Mouse (Mus musculus) erythroblast, adult 5-6 weeks (primary cell): Measurements from ENCODE around the gene Far1. TPM values are rescaled to one million over a fixed set of nuclear protein-coding genes. Genes with fewer than 3 reads are reported as not detected.

Experiments used
- ATAC-seq: replicated peaks from 2 replicates; pipeline ENCODE4 v1.8.0; 2016; ENCODE audit warnings: moderate number of reproducible peaks, mild to moderate bottlenecking, moderate TSS enrichment, inconsistent platforms; ENCODE audit not compliant: poor library complexity, low FRiP score, severe bottlenecking
- total RNA-seq, 2 experiments: library from RNA; stranded (forward) in 1 of 2; stranded (reverse) in 1 of 2; fragments of 150-400 nt in 1 of 2; fragments of 200-764, 138-1000 nt in 1 of 2; gene quantifications; 2 replicates each; pipeline versions ENCODE4 v1.2.3 to v1.2.4; 2015 to 2017; ENCODE audit warnings: low replicate concordance in 2 of 2

Gene Far1
- total RNA-seq, 2 experiments from 2014 or later = 41.9 to 48.3 TPM

DNA sequence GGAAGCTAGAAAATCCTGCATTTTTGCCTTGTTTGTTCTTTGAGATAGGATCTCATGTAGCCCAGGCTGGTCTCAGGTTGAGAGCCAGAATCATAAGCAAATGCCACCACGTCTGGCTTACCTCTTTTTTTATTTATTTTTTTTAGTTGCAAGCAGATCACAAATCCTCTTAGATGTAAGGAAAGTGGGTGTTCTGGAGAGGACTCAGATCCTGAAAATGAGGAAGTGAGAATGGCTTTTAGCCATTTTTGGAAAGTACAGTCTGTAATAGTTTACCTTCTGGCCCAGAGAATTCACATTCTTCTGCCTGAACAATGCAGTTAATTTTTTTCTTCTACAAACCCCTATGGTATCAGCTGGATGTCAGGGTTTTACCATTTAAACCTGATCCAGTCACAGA, 42.5 kb downstream of the Far1 start:
- ATAC-seq = no peak

DNA sequence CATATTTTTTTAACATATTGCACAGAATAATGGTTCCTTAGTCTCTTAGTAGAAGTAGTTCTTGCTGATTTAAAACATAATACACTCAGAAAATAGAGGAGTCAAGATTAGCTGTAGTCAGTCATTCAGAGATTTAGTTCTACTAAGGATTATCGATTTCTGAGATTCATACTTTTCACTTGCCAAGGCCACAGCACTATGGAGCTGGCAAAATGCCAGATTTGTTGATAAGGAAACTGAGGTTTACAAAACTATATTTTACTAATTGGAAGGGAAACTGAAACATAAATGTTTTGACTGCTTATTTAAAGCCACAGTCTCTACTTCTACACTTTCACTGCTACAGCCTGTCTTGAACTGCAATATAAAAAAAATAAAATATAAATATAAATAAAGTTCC, 53.3 kb downstream of the Far1 start:
- ATAC-seq = no peak

DNA sequence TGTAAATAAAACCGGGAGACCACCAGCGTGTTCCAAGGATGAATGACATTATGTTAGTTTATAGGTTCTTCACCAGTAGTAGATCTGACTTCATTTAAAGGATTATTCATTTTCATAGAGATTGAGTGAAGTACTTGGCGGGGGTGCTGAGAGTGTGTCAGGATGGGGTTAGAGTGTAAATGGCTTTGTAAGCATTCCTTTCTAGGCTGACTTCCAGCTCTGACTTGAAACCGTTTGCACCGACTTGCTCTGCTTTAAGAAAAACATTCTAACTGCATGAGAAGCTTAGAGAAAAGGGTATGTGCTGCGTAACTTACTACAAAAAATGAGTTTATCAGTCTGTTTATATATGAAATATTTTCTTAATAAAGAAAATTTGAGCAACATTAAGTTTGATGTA, 57.5 kb downstream of the Far1 start:
- ATAC-seq = no peak

DNA sequence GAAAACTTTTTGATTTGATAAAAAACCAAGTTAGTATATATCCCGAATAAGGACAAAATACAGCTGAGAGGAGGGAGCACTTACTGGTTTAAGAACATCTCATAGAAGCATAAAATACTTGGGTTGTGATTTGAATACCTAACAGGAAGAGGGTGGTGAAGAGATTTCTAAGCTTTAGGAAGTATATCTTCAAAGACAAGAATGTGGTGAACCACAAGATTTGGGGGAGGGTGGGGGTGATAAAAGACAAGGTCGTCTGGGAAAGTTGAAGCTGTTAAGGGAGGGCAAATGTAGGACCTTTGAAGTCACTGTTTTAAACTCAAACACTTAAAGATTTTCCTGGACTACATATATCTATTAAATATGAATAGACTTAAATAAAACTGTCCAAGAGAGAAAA, 59.1 kb downstream of the Far1 start:
- no peak for ATAC-seq

DNA sequence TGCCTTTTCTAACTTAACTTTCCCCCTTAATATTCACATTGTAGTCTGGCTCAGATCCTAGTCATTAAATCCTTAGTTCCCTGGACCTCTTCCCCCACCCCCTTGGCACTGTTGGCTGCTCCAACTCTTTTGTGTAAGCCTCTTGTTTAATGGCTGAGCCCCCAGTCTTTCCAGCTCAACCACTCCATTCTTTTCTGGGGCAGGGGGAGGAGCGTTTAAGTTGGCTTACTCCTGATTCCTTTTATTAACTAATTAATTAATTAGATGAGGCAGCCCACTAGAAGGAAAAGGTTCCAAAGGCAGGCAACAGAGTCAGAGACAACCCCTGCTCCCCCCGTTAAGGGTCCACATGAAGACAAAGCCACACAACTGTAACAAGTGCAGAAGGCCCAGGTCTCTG, 68.5 kb downstream of the Far1 start:
- no peak for ATAC-seq

DNA sequence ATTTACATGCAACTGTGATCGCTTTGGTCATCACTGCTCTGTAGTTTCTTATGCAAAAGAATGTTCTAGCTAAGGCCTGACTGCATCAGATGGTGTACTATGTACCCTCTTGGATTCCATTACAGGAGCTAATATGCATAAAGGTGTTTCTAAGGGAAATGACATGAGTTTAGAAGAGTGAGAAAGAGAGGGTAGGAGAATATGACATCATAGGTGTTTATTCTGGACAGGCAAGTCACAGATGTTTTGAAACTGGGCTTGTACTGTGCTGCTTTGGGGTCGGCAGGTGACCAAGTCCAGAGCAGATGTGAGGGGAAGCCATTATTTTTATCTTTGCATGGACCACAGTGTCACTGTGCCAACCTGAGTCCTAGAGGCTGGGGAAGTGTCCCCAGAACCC, 75.6 kb downstream of the Far1 start:
- ATAC-seq = no peak

DNA sequence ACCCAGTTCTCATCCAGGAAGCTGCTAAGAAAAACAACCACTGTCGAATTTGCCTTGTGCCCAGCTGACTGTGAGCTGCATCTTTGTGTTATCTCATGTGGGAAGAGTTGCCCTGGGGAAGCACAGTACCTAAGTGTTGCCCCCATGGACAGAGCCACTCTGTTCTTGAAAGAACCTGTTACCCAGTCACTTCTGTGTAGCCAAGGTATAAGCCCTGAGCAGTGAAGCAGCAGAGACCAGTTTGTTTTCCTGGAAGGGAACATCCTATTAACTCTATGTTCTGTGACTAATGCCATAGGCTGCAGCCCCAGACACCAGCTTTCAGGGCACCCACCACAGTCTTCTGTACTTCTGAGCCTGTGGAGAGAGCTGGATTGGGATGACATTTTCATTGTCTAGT, 76.7 kb downstream of the Far1 start:
- no peak for ATAC-seq

DNA sequence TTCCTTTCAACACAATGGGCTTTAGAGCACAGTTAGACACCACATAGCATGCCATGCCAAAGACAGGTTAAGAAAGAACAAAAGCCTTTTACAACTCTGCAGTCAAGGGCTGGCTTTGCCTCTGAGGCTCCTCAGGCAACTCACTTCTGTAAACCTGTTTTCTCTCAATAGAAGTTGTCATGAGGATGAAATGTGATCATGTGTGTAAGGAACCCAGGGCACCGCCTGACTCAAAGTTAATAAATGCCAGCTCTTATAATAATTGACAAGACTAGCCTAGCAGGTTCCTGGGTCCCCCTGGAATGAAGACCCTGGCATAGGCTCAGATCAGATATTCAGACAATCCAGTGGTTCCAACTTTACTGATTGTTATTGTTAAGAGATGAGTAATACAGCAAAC, 77.5 kb downstream of the Far1 start:
- ATAC-seq = no peak

DNA sequence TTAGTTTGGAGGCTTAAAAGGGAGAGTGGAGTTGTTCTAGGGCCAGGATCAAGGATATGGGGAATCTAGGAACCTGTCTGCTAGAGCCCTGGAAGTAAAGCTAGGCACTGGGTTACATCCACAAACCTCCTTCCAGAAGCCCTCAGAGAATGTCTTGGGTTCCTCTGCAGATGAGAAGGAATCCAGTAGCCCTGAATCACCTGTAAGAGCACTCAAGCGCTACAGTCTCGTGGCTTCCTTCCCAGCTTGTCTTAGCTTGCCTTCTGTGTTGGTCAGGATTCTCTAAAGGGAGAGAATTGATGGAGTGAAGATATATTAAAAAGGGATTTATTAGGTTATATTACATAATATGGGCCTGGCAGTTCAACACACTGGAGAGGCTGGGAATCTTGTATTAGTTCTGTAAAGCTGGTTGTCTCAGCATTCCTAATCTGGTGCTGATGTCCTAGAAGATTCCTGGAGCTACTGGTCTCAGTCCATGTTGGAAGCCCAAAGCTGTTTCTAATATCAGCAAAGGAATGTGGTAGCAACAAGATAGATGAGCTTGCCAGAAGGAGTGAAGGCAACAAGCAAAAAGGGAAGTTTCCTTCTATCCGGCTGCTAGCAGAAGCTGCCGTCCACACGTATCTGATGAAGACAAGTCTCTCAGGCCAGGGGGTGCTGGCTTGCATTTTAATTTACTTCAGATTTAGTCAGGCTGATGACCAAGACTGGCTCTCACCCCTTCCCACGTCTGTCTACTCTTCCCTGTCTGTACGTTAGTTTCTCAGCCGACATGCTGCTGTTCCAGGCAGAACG, 78.1 kb downstream of the Far1 start:
- no peak for ATAC-seq

DNA sequence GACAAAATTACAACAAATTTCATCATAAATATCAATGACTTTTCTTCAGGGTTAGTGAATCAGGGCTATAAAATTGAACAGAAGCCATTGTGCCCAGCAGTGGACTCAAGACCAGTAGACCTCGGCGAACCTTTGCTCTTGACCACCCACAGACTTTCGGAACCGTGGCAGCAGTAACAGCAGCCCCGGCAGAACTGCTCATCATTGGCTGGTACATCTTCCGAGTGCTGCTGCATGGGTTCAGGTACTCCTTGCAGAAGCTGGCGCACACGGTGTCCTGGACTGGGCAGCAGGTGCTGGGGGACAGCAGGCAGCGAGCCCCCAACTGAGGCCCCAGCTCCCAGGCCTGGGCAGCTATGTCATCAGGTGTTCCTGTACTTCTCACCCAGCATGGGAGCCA, 79.1 kb downstream of the Far1 start:
- no peak for ATAC-seq

DNA sequence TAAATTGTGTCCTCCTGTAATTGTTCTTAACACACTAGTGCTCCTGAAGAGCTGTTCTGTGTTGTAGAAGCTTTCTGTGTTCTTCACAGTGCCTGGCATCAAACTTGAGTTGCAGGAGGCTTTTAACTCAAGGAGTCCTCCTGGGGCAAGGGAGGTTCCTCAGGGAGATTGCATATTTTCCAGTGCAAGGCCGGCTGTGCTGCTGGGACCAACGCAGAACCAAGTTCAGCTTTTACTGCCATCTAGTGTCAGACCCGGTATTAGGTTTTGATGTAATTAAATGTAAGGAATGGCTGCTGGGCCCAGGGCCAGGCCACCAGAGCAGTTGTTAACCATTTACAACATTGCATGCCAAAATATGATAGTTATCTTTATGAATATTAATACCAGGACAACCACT, 80.7 kb downstream of the Far1 start:
- peak; percentile 78 for ATAC-seq

DNA sequence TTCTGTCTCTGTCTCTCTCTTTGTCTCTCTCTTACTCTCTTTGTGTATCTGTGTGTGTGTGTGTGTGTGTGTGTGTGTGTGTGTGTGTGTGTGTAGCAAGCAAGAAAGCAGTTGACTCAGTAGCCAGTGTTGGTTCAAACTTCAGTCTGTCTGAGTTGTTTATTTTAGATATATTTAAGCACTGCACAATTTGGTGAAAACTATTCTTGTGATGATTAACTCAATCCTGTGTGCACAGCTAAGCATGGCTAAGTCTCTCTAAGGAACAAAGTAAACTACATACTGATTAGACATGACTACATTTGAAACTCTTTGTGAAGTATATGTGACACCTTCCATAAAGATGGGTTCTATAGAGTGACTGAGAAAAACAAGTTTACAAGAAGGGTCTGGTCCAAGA, 83.6 kb downstream of the Far1 start:
- ATAC-seq = no peak

DNA sequence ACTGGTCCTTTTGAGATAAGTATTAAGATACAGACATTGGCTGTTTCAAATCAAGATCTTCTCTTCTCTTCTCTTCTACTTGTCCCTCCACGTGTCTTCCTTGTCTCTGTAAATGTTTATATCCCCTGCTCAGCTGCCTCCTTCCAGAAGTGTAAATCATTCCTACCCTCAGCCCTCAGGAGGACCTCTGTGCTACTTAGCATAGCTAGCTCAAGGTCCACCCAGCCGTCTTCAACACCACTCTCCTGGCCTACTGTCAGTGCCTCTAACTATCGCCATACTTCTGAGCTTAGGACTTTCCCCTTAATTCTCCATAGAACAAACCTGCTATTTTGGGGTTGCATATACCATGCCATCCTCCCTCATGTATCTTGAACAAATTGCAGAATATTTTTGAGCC, 88.2 kb downstream of the Far1 start:
- no peak for ATAC-seq

DNA sequence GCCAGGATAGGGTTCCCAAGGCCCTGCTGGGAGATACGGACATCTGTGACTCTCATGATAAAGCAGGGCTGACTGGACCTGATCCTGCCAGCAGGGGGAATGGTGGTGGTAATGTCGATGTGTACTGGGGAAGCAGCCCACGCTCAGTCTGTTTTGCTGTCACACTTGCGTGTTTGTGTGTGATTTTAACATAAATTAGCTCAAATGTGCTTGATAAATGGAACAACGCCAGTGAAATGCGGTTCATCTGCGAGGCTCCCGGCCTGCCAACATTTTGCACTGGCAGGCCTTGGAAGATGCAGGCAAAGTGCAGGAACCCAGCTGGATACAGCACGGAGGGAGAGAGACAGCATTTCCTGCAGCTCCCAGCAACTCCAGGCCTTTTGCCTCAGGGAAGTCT, 94.3 kb downstream of the Far1 start:
- ATAC-seq = no peak

DNA sequence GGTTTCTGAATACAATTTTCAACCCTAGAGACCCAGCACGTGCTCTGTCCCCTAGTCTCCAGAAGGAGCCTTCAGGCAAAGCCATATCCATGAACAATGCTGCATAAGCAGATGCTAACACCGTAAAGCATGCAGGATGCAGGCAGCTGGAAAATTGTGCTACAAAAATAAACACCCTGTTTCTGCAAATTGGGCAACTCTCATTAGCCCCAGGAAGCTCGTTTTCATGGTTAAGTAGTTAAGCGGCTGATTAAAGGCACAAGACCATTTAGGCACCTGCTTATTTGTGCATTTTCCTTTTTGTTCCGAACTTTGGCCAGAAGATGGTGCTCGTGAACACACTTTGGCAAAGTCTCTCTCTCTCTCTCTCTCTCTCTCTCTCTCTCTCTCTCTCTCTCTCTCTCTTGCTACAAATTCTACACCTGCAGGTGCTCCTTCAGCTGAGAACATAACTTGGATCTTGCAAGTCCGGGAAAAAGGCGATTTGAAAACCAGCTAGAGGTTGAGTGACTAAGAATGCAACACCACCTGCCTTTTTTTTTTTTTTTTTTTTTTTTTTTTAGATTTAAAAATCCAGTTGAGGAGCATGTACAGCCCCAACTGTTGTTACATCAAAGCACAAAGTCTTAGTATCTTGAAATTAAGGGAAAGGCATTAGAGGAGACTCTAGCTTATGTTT, 95.5 kb downstream of the Far1 start:
- ATAC-seq = no peak

DNA sequence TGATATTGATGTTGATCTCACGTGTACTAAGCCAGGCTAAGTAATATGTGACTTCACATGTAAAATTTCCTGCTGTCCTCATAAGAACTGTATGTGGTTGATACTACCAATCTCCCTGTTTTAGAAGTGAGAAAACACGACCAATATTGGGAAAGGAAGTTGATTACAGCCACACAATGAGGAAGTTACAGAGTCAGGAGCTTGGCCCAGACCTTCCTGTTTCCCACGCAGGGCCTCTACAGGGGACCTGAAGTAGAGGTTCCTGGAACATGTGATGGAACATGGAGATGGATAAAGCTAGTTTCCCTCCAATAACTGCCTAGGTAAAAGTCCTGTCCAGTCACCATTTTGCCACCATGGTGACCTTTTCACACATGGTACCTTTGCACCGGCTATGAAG, 99.0 kb downstream of the Far1 start:
- ATAC-seq = no peak

DNA sequence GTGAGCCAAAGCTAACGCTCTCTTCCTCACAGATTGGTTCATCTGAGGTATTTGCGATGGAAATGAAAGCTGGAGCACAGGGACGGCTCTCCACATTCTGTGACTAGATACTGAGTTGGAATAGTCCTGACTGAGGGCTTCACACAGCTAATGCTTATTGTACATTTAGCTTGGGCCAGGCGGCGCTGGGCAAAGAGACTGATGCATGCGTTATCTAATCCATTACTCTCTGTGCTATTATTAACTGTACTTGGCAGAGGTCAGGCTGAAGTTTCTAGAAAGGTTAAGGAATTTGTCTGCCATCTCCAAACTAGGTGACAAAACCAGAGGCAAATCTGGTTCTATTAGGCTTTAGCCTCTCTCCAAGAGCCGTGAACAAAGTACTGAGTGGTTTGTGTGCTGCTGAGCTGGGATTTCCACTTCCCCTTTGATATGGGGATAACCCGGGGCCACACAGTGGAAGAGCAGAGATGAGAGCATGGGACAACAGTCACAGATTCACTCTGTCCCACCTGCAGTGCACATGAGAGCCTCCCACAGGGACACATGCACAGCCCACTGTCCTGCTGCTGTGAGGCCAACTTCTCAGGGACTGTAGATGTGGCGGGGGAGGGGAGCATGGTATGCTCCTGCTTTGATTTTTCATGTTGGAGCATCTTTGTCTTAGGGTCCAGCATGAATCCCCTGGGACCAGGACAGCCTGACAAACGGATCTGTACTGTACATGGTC, 100.7 kb downstream of the Far1 start:
- ATAC-seq = no peak

DNA sequence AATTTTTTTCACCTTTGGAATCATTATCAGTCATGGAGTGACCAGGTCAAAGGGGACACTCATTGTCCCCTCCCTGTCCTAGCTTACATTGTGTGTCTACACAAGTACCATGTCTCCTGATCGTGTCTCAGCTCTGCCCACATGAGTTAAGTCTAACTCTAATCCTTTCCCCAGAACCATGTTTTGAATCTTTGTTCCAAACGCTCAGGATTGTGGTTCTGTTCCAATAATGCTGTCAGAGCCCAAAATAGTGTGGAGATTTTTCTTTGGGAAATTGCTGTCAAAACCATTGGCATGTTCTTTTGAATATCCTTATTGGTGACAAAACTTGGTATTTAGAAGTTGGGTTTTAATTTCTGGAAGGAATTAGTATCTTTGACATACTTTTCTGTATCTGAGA, 105.5 kb downstream of the Far1 start:
- ATAC-seq = no peak

DNA sequence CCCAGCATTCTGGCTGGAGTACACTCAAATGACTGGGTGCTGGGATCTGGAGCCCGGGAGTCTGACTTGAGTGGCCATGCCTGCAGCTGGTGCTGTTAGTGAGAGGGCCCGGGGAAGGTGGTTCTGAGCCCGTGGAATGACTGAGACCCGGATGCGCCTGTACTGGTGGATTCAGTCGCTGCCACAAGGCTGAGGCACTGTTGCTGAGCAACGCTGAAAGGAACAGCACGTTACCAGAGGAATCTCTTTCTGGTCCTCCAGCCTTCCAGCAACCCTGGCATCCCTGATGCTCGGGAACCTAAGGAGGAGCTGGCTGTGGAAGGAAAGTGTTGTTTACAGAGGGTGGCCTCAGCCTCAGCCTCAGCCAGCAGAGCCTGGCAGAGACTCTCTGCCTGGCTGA, 106.1 kb downstream of the Far1 start:
- no peak for ATAC-seq
